ENCODE assay signal across 22 mouse cellular contexts in genomic region chr2:142635606-142636304, GRCm38 (mm10).
DNase-seq lines count a peak whose midpoint lies in the region; ATAC-seq lines count a peak whose summit lies in the region.
"Had no signal": no experiment of that assay in that cellular context is flagged by ENCODE, and none has a peak within 500 bp of the region (broad histone marks: within the 10 kb centered on the region; RNA-seq: fewer than 3 reads in every experiment).

No protein-coding gene starts in this region.

- no peaks in the 10 kb centered on the region for H3K36me3 ChIP-seq in hindbrain, embryonic 16.5 days (ENCODE audit: control insufficient read depth, insufficient read depth, low read length)
- H3K36me3 ChIP-seq in hindbrain, embryonic 13.5 days = no peaks in the 10 kb centered on the region
- no peaks in the 10 kb centered on the region for H3K36me3 ChIP-seq in midbrain, embryonic 15.5 days (replicated peaks)
- H3K36me3 ChIP-seq in midbrain, embryonic 16.5 days (ENCODE audit: control insufficient read depth, insufficient read depth, low read length) = no peaks in the 10 kb centered on the region
- H3K36me3 ChIP-seq: embryonic facial prominence, embryonic 10.5 days; kidney, embryonic 15.5 days; limb, embryonic 13.5 days; liver, embryonic 13.5 days; lung, embryonic 15.5 days; midbrain, embryonic 12.5 days had no signal

- no peak overlapping the region for H3K9ac ChIP-seq in hindbrain, embryonic 16.5 days (ENCODE audit: low read depth, low read length)
- H3K9ac ChIP-seq in hindbrain, embryonic 13.5 days = no peak overlapping the region
- H3K9ac ChIP-seq in midbrain, embryonic 15.5 days = no peak overlapping the region
- no peak overlapping the region for H3K9ac ChIP-seq in midbrain, embryonic 16.5 days (ENCODE audit: low read depth, low read length)
- H3K9ac ChIP-seq: forebrain, embryonic 13.5 days; kidney, embryonic 15.5 days; limb, embryonic 13.5 days; liver, embryonic 13.5 days; lung, embryonic 15.5 days; midbrain, embryonic 12.5 days had no signal

- no peak overlapping the region for H3K4me3 ChIP-seq in hindbrain, embryonic 16.5 days (ENCODE audit: low read length)
- no peak overlapping the region for H3K4me3 ChIP-seq in hindbrain, embryonic 13.5 days
- H3K4me3 ChIP-seq in midbrain, embryonic 15.5 days = no peak overlapping the region
- H3K4me3 ChIP-seq in midbrain, embryonic 16.5 days (ENCODE audit: low read depth, low read length) = no peak overlapping the region
- H3K4me3 ChIP-seq: embryonic facial prominence, embryonic 10.5 days; forebrain, embryonic 13.5 days; kidney, embryonic 15.5 days; limb, embryonic 13.5 days; liver, embryonic 13.5 days; lung, embryonic 15.5 days; midbrain, embryonic 12.5 days had no signal

- DNase-seq in cerebellum, adult 11 months = peak; percentile 19
- no peak for DNase-seq in cerebellum, postnatal 4 days (ENCODE audit: low spot score in 2 of 2)
- no peak for DNase-seq in yolk sac, embryonic 10.5 days (ENCODE audit: low spot score)
- DNase-seq: adrenal gland, postnatal 25 days; gastrocnemius, postnatal 25 days; kidney, postnatal 4 days; liver, embryonic 13.5 days; thymus, postnatal 14 days had no signal

- H3K9me3 ChIP-seq in hindbrain, embryonic 16.5 days (ENCODE audit: control insufficient read depth, low read length) = no peaks in the 10 kb centered on the region
- no peaks in the 10 kb centered on the region for H3K9me3 ChIP-seq in hindbrain, embryonic 13.5 days
- H3K9me3 ChIP-seq in midbrain, embryonic 15.5 days = no peaks in the 10 kb centered on the region
- H3K9me3 ChIP-seq in midbrain, embryonic 16.5 days (replicated peaks; ENCODE audit: control insufficient read depth, low read length, poor library complexity, severe bottlenecking) = no peaks in the 10 kb centered on the region
- H3K9me3 ChIP-seq: embryonic facial prominence, embryonic 10.5 days; forebrain, embryonic 13.5 days; kidney, embryonic 15.5 days; limb, embryonic 13.5 days; liver, embryonic 13.5 days; lung, embryonic 15.5 days; midbrain, embryonic 12.5 days had no signal

- no peak overlapping the region for H3K27ac ChIP-seq in hindbrain, embryonic 16.5 days (ENCODE audit: low read depth, low read length)
- no peak overlapping the region for H3K27ac ChIP-seq in hindbrain, embryonic 13.5 days
- H3K27ac ChIP-seq in midbrain, embryonic 15.5 days = 0 out of 2 replicates have a peak overlapping the region, but pooled peaks have one; percentile 8
- H3K27ac ChIP-seq in midbrain, embryonic 16.5 days (ENCODE audit: low read length) = no peak overlapping the region
- H3K27ac ChIP-seq: embryonic facial prominence, embryonic 10.5 days; forebrain, embryonic 13.5 days; kidney, embryonic 15.5 days; limb, embryonic 13.5 days; liver, embryonic 13.5 days; lung, embryonic 15.5 days; macrophage; midbrain, embryonic 12.5 days had no signal

- no peak overlapping the region for H3K4me2 ChIP-seq in hindbrain, embryonic 16.5 days (ENCODE audit: low read length)
- no peak overlapping the region for H3K4me2 ChIP-seq in hindbrain, embryonic 13.5 days
- H3K4me2 ChIP-seq in midbrain, embryonic 15.5 days = no peak overlapping the region
- H3K4me2 ChIP-seq in midbrain, embryonic 16.5 days (ENCODE audit: low read length) = no peak overlapping the region
- H3K4me2 ChIP-seq: forebrain, embryonic 13.5 days; kidney, embryonic 15.5 days; limb, embryonic 13.5 days; liver, embryonic 13.5 days; lung, embryonic 15.5 days; midbrain, embryonic 12.5 days had no signal

- no peaks in the 10 kb centered on the region for H3K27me3 ChIP-seq in hindbrain, embryonic 16.5 days (replicated peaks; ENCODE audit: control insufficient read depth, insufficient read depth, low read length)
- no peaks in the 10 kb centered on the region for H3K27me3 ChIP-seq in hindbrain, embryonic 13.5 days
- H3K27me3 ChIP-seq in midbrain, embryonic 15.5 days (replicated peaks) = no peaks in the 10 kb centered on the region
- H3K27me3 ChIP-seq in midbrain, embryonic 16.5 days (ENCODE audit: control insufficient read depth, insufficient read depth, low read depth, low read length) = no peaks in the 10 kb centered on the region
- H3K27me3 ChIP-seq: forebrain, embryonic 13.5 days; kidney, embryonic 15.5 days; limb, embryonic 13.5 days; liver, embryonic 13.5 days; lung, embryonic 15.5 days; Patski had no signal

- ATAC-seq in hindbrain, embryonic 16.5 days = peak; percentile 37; the same call in 1 of the 2 replicates
- no peak for ATAC-seq in hindbrain, embryonic 13.5 days (ENCODE audit: low FRiP score)
- no peak for ATAC-seq in midbrain, embryonic 15.5 days (replicated peaks)
- ATAC-seq in midbrain, embryonic 16.5 days = no peak
- ATAC-seq: CD4-positive, CD25-positive, alpha-beta regulatory T cell, adult 4 months; forebrain, embryonic 13.5 days; intestine, postnatal 0 days; Patski had no signal

- WGBS in hindbrain, embryonic 16.5 days = 50% methylated on average over 7 of the region's 7 CpGs
- 57% methylated on average over 7 of the region's 7 CpGs for WGBS in hindbrain, embryonic 13.5 days
- 55% methylated on average over 7 of the region's 7 CpGs for WGBS in midbrain, embryonic 15.5 days
- 57% methylated on average over 7 of the region's 7 CpGs for WGBS in midbrain, embryonic 16.5 days

- H3K4me1 ChIP-seq in hindbrain, embryonic 16.5 days (ENCODE audit: control insufficient read depth, insufficient read depth, low read depth, low read length) = peaks cover 5% of the 10 kb centered on the region
- peaks cover 6% of the 10 kb centered on the region; the same call in 1 of the 2 replicates for H3K4me1 ChIP-seq in hindbrain, embryonic 13.5 days (replicated peaks)
- 0 out of 2 replicates have a peak, but pooled peaks cover 10% of the 10 kb centered on the region for H3K4me1 ChIP-seq in midbrain, embryonic 15.5 days
- peaks cover 6% of the 10 kb centered on the region; the same call in 1 of the 2 replicates for H3K4me1 ChIP-seq in midbrain, embryonic 16.5 days (ENCODE audit: control insufficient read depth, insufficient read depth, low read length)
- H3K4me1 ChIP-seq: embryonic facial prominence, embryonic 10.5 days; kidney, embryonic 15.5 days; limb, embryonic 13.5 days; liver, embryonic 13.5 days; lung, embryonic 15.5 days had no signal
